Mouse (Mus musculus) neural tube, embryonic 15.5 days (tissue): ENCODE results near the gene Cdkal1. TPM values are rescaled to one million over a fixed set of nuclear protein-coding genes. Genes with fewer than 3 reads are reported as not detected.

ENCODE experiments used
- ATAC-seq: fragments of 200-750 bp; cut with Nextera tagmentation; 2 replicates; pipeline ENCODE4 v1.8.0; 2017; ENCODE audit warnings: mild to moderate bottlenecking, moderate TSS enrichment, moderate library complexity; ENCODE audit not compliant: low FRiP score
- H3K27ac ChIP-seq: fragments of 300-500 bp; sonication (generic); replicated peaks from 2 replicates; pipeline ENCODE4 v1.5.1; 2015; ENCODE audit warnings: mild to moderate bottlenecking, inconsistent platforms
- H3K27me3 ChIP-seq: fragments of 300-500 bp; sonication (generic); replicated peaks from 2 replicates; pipeline ENCODE4 v1.6.1; 2015; ENCODE audit warnings: inconsistent platforms
- H3K36me3 ChIP-seq: fragments of 300-500 bp; sonication (generic); 2 replicates; pipeline ENCODE4 v1.6.1; 2015; ENCODE audit warnings: inconsistent platforms
- H3K4me1 ChIP-seq: fragments of 300-500 bp; sonication (generic); 2 replicates; pipeline ENCODE4 v1.6.1; 2015; ENCODE audit warnings: inconsistent platforms
- H3K4me2 ChIP-seq: fragments of 300-500 bp; sonication (generic); 2 replicates; pipeline ENCODE4 v1.6.1; 2015; ENCODE audit warnings: inconsistent platforms, mild to moderate bottlenecking, moderate library complexity
- H3K4me3 ChIP-seq: fragments of 300-500 bp; sonication (generic); replicated peaks from 2 replicates; pipeline ENCODE4 v1.5.1; 2015; ENCODE audit warnings: mild to moderate bottlenecking, inconsistent platforms
- H3K9ac ChIP-seq: fragments of 300-500 bp; sonication (generic); replicated peaks from 2 replicates; pipeline ENCODE4 v1.6.1; 2015; ENCODE audit warnings: mild to moderate bottlenecking, inconsistent platforms
- H3K9me3 ChIP-seq: fragments of 300-500 bp; sonication (generic); replicated peaks from 2 replicates; pipeline ENCODE4 v1.6.1; 2016; ENCODE audit warnings: inconsistent platforms
- WGBS: fragments of 180-500 bp; shearing (Covaris S2); methylation state at CpG from one replicate; pipeline ENCODE4 v1.1.7; 2015; ENCODE audit warnings: mixed read lengths; 5-methylcytosine and 5-hydroxymethylcytosine counted together
- polyA plus RNA-seq: library from polyadenylated mRNA; unstranded; fragments of >200 nt; fragmentation: Nextera tagmentation; extraction: Ambion mirVana; gene quantifications from 2 replicates; pipeline ENCODE4 v1.2.1, GENCODE M21; 2015

The Cdkal1 gene
- polyA plus RNA-seq, 1 experiment from 2014 or later: 20.4 TPM

- no peak for ATAC-seq
- WGBS: 92% methylated on average over 4 of the region's 4 CpGs
Observed at GRCm38 (mm10) chr13:29262164-29262563, 593.3 kb downstream of the Cdkal1 start.

GRCm38 (mm10) chr13:29248535-29248934, 606.9 kb downstream of the Cdkal1 start:
- H3K27me3 ChIP-seq: no peaks in the 10 kb centered on the region
- no peak overlapping the region for H3K9ac ChIP-seq

More at GRCm38 (mm10) chr13:29262164-29262563, 593.3 kb downstream of the Cdkal1 start:
- Histone ChIP-seq H3K27me3 (no peaks in the 10 kb centered on the region), H3K4me1 (peaks cover 8% of the 10 kb centered on the region), H3K4me2 (no peak overlapping the region), H3K9me3 (no peaks in the 10 kb centered on the region), H3K36me3 (no peaks in the 10 kb centered on the region), H3K4me3 (no peak overlapping the region), H3K9ac (no peak overlapping the region), H3K27ac (no peak overlapping the region)

GRCm38 (mm10) chr13:29247800-29248199, 607.7 kb downstream of the Cdkal1 start:
- H3K27me3 ChIP-seq: no peaks in the 10 kb centered on the region
- H3K36me3 ChIP-seq: no peaks in the 10 kb centered on the region
- no peak overlapping the region for H3K4me3 ChIP-seq
- H3K9ac ChIP-seq: no peak overlapping the region
- H3K4me1 ChIP-seq: no peaks in the 10 kb centered on the region
- H3K27ac ChIP-seq: no peak overlapping the region
- no peaks in the 10 kb centered on the region for H3K9me3 ChIP-seq
- WGBS: 69% methylated on average over 3 of the region's 3 CpGs
- H3K4me2 ChIP-seq: no peak overlapping the region
- no peak for ATAC-seq

More at GRCm38 (mm10) chr13:29248535-29248934, 606.9 kb downstream of the Cdkal1 start:
- Histone ChIP-seq H3K9me3 (no peaks in the 10 kb centered on the region), H3K36me3 (no peaks in the 10 kb centered on the region), H3K4me3 (no peak overlapping the region), H3K4me1 (no peaks in the 10 kb centered on the region), H3K27ac (no peak overlapping the region), H3K4me2 (no peak overlapping the region)
- ATAC-seq: no peak
- 79% methylated on average over 4 of the region's 4 CpGs for WGBS

DNA sequence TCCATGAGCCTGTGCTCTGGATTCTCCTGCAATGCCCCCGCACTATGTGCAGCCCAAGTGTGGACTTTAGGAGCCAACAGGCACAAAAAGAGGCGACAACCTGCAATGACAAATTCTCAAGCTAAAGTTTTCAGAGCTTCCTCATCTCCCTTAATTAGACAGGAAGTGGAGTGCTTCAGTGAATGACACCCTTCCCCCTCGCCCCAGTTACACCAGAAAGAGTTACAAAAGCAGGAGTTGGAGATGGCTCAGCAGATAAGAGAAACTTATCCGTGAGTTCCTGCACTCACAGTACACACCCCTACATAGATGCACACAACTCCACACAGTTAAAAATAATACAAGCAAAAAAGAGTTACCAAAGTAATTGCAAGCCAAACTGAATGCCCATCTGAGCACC, 620.4 kb downstream of the Cdkal1 start:
- H3K4me1 ChIP-seq: 0 out of 2 replicates have a peak, but pooled peaks cover 3% of the 10 kb centered on the region
- H3K27me3 ChIP-seq: no peaks in the 10 kb centered on the region
- H3K9me3 ChIP-seq: no peaks in the 10 kb centered on the region; the same call in 1 of the 2 replicates
- ATAC-seq: no peak
- H3K9ac ChIP-seq: no peak overlapping the region
- no peaks in the 10 kb centered on the region for H3K36me3 ChIP-seq
- H3K27ac ChIP-seq: no peak overlapping the region
- WGBS: 85% methylated on average over 4 of the region's 4 CpGs
- H3K4me3 ChIP-seq: no peak overlapping the region
- no peak overlapping the region for H3K4me2 ChIP-seq

- Histone ChIP-seq H3K27ac (no peak overlapping the region), H3K9ac (no peak overlapping the region), H3K4me1 (0 out of 2 replicates have a peak, but pooled peaks cover 3% of the 10 kb centered on the region), H3K4me2 (no peak overlapping the region), H3K36me3 (no peaks in the 10 kb centered on the region), H3K4me3 (no peak overlapping the region), H3K27me3 (no peaks in the 10 kb centered on the region), H3K9me3 (no peaks in the 10 kb centered on the region; the same call in 1 of the 2 replicates)
- WGBS: 92% methylated on average over 4 of the region's 4 CpGs
- no peak for ATAC-seq
Observed at GRCm38 (mm10) chr13:29234442-29234841, 621.0 kb downstream of the Cdkal1 start.

DNA sequence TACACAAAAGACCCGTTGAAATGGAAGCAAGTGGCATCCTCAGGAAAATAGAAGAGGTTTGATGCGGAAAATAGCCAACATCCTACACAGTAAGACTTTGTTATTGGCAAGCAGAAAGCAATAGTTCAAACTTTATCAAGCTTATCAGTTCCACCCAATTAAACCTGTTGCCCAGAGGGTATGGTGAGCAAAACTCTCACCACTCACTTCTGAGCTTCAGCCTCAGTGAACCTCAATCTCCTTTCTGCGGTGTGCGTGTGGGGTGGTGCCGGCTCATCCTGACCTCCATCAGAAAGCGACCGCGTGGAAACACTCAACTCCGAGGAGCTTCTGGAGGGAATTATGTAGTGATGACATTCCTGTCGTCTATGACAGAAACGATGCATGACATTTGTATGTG, 621.5 kb downstream of the Cdkal1 start:
- no peak overlapping the region for H3K27ac ChIP-seq
- no peaks in the 10 kb centered on the region for H3K27me3 ChIP-seq
- 0 out of 2 replicates have a peak, but pooled peaks cover 3% of the 10 kb centered on the region for H3K4me1 ChIP-seq
- no peak overlapping the region for H3K4me2 ChIP-seq
- no peaks in the 10 kb centered on the region; the same call in 1 of the 2 replicates for H3K9me3 ChIP-seq
- H3K9ac ChIP-seq: no peak overlapping the region
- no peaks in the 10 kb centered on the region for H3K36me3 ChIP-seq
- no peak overlapping the region for H3K4me3 ChIP-seq
- no peak for ATAC-seq
- WGBS: 70% methylated on average over 11 of the region's 11 CpGs

DNA sequence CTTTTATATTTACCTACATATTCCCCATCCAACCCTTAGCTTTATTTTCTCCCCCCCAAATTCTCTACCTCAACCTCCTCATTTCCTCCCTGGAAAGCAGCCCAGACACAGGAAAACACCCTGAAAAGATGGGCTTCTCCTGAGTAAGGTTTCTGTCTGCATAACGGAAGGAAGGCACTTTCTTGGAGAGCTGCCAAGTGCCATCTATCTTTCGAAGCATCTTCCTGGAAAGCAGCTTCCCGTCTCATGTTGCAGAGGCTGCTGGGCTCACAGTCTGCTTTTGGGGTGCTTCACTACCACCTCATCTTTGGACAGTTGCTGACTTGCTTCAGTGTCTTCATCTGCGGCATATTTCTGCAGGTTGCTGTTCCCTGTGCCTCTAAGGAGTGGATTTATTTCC, 622.8 kb downstream of the Cdkal1 start:
- 0 out of 2 replicates have a peak overlapping the region, but pooled peaks have one; percentile 9 for H3K27ac ChIP-seq
- H3K36me3 ChIP-seq: no peaks in the 10 kb centered on the region
- H3K4me2 ChIP-seq: no peak overlapping the region
- 30% methylated on average over 4 of the region's 4 CpGs for WGBS
- H3K9ac ChIP-seq: no peak overlapping the region
- 0 out of 2 replicates have a peak, but pooled peaks cover 3% of the 10 kb centered on the region for H3K4me1 ChIP-seq
- H3K4me3 ChIP-seq: no peak overlapping the region
- H3K9me3 ChIP-seq: no peaks in the 10 kb centered on the region; the same call in 1 of the 2 replicates
- H3K27me3 ChIP-seq: no peaks in the 10 kb centered on the region
- no peak for ATAC-seq

GRCm38 (mm10) chr13:29224815-29225214, 630.7 kb downstream of the Cdkal1 start:
- 55% methylated on average over 5 of the region's 5 CpGs for WGBS
- H3K4me2 ChIP-seq: no peak overlapping the region
- peaks cover 10% of the 10 kb centered on the region for H3K4me1 ChIP-seq
- no peak for ATAC-seq
- no peaks in the 10 kb centered on the region for H3K36me3 ChIP-seq
- no peaks in the 10 kb centered on the region for H3K27me3 ChIP-seq
- no peak overlapping the region for H3K9ac ChIP-seq
- no peak overlapping the region for H3K27ac ChIP-seq
- H3K9me3 ChIP-seq: no peaks in the 10 kb centered on the region
- H3K4me3 ChIP-seq: no peak overlapping the region

DNA sequence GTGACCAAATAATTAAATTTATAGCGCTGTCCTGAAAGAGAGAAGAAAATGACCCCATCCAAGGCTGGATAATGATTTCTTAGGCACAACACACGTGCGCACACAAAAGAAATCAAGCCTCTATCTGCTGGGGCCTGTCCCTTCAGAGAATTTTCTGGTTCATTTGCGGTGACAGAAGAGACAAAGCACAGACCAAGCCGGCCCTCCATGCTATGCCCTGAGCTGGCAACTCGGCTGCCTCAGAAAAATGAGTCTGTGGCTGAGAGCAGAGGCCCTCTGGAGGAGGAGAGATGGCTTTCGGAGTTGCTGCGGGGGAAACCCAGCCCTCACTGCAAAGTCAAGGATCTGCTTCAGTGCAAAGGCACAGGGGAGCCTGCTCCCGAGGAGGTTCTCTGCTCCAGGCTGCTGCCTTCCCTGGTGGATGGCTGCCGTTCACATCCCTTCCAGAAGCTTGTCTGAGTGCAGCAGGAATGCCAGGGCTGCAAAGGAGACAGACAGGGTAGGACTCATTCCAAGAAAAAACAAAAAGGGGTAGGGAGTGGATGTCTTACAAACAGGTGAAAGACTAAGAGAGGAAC, 633.1 kb downstream of the Cdkal1 start:
- 6% methylated on average over 10 of the region's 10 CpGs for whole genome bisulfite sequencing
- peak overlapping the region; percentile 14; the same call in 1 of the 2 replicates for H3K9ac ChIP-seq

DNA sequence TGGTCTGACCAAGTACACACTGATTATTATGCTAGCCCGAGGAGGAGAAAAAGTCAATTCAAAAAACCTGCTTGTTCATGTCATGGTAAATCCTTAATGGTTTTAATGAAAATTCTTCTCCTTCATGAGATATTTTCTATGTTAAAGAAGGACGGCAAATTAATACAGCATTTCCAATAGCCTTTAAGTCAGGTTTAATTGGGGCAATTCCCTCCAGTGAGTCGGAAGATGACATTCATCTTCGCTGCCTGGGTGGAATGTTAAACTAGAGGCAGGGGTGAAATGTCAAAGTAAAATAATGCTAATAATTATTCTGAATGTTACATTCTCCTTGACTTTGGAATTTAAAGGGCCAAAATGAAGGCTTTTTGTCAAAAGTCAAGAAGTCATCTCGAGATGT, 633.8 kb downstream of the Cdkal1 start:
- Histone ChIP-seq H3K4me3 (no peak overlapping the region), H3K4me2 (no peak overlapping the region), H3K9ac (no peak overlapping the region), H3K36me3 (no peaks in the 10 kb centered on the region), H3K27me3 (no peaks in the 10 kb centered on the region), H3K27ac (no peak overlapping the region), H3K4me1 (peaks cover 10% of the 10 kb centered on the region), H3K9me3 (no peaks in the 10 kb centered on the region)
- no peak for ATAC-seq
- WGBS: 21% methylated on average over 5 of the region's 5 CpGs

More for the DNA sequence above, 633.1 kb downstream of the Cdkal1 start:
- H3K4me1 ChIP-seq: peaks cover 10% of the 10 kb centered on the region
- no peaks in the 10 kb centered on the region for H3K36me3 ChIP-seq
- H3K27me3 ChIP-seq: no peaks in the 10 kb centered on the region
- ATAC-seq: peak; percentile 85
- H3K4me2 ChIP-seq: peak overlapping the region; percentile 23
- H3K4me3 ChIP-seq: no peak overlapping the region
- peak overlapping the region; percentile 63 for H3K27ac ChIP-seq
- H3K9me3 ChIP-seq: no peaks in the 10 kb centered on the region

DNA sequence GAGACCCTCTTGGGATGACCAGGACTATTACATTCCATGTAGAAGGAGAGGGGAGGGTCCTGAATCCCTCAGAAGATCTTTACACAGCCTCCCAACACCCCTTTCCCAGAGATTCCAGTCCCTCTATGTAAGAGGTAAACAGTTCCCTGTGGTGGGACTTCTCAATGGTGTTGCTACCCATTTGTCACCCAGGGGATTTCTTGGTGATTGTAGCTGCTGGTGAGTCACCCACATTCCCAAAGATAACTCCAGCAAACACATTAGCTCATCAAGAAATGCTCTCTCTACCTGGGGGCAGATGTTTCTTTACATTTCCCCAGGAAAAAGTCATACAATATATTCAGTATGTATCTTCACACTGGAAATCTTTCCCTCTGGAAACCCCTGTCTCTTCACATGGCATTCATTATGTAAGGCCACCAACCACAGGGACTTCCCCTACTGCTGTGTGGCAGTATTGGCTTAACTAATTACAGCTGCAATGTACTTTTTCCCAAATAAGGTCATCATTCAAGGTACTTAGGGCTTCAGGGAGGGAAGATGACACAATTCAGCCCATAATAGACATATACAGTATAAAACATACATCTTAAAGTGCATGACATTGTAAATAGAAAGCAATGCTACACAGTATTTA, 636.8 kb downstream of the Cdkal1 start:
- no peak overlapping the region for H3K4me3 ChIP-seq
- no peaks in the 10 kb centered on the region for H3K9me3 ChIP-seq
- H3K36me3 ChIP-seq: no peaks in the 10 kb centered on the region
- peaks cover 10% of the 10 kb centered on the region for H3K4me1 ChIP-seq
- no peak for ATAC-seq
- no peaks in the 10 kb centered on the region for H3K27me3 ChIP-seq
- no peak overlapping the region for H3K9ac ChIP-seq
- no peak overlapping the region for H3K4me2 ChIP-seq
- H3K27ac ChIP-seq: no peak overlapping the region
